Mouse (Mus musculus) E14TG2a.4 (cell line): ENCODE data around the gene Hist1h4d.
A peak's percentile ranks its signal among the peaks of the same experiment; 100 is the strongest.
"Not testable (repeated sequence)": the region's sequence is repeated elsewhere in the genome, so short reads cannot be mapped to it uniquely, and the experiment has no call there.

Experiments used
- H3K27me3 ChIP-seq: 2 replicates; pipeline ENCODE4 v1.6.1; 2014; ENCODE audit warnings: low read length, control low read depth; ENCODE audit not compliant: insufficient read depth
- H3K36me3 ChIP-seq: 2 replicates; pipeline ENCODE4 v1.6.1; 2014; ENCODE audit warnings: low read length, control low read depth; ENCODE audit not compliant: insufficient read depth
- H3K4me1 ChIP-seq: replicated peaks from 2 replicates; pipeline ENCODE4 v1.6.1; 2014; ENCODE audit warnings: low read depth, low read length, control low read depth
- H3K4me3 ChIP-seq: replicated peaks from 2 replicates; pipeline ENCODE4 v1.5.1; 2014; ENCODE audit warnings: mild to moderate bottlenecking, low read length
- H3K9me3 ChIP-seq: 2 replicates; pipeline ENCODE4 v1.6.1; 2014; ENCODE audit warnings: low read length, control low read depth
- CTCF ChIP-seq: conservative IDR thresholded peaks from 2 replicates; pipeline ENCODE4 v1.5.1; 2014; ENCODE audit warnings: low read length
- NANOG ChIP-seq: IDR thresholded peaks from 2 replicates; pipeline ENCODE4 v1.6.1; 2014; ENCODE audit warnings: borderline replicate concordance, low read length, mixed read lengths
- POU5F1 ChIP-seq: IDR thresholded peaks from 2 replicates; pipeline ENCODE4 v1.6.1; 2014; ENCODE audit warnings: low read length, borderline replicate concordance

Gene Hist1h4d

DNA sequence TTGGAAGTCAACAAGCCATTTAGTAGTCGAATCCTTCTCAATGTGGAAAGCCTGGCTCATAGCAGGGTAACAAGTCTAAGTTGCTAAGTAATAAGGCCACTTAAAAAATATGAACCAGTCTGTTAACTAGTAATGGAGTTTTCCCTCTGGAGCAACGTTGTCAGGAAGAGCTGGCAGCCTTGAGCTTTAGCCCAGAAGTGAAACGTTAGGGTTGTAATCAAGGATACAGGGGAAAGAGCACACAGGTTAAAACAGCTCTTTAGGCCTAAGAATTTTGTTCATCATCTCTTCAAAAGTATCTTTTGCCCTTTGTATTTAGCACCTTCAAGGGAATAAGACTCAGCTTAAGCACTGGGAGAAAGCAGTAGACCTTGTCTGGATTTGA lies 30.6 kb upstream of the Hist1h4d start:
- no peaks in the 10 kb centered on the region for H3K36me3 ChIP-seq
- H3K9me3 ChIP-seq, result no peaks in the 10 kb centered on the region
- no peak for TF ChIP-seq NANOG
- no peak for TF ChIP-seq CTCF
- TF ChIP-seq POU5F1, result no peak
- H3K4me3 ChIP-seq, result peak overlapping the region; percentile 75
- peaks cover 29% of the 10 kb centered on the region for H3K4me1 ChIP-seq
- H3K27me3 ChIP-seq, result no peaks in the 10 kb centered on the region

DNA sequence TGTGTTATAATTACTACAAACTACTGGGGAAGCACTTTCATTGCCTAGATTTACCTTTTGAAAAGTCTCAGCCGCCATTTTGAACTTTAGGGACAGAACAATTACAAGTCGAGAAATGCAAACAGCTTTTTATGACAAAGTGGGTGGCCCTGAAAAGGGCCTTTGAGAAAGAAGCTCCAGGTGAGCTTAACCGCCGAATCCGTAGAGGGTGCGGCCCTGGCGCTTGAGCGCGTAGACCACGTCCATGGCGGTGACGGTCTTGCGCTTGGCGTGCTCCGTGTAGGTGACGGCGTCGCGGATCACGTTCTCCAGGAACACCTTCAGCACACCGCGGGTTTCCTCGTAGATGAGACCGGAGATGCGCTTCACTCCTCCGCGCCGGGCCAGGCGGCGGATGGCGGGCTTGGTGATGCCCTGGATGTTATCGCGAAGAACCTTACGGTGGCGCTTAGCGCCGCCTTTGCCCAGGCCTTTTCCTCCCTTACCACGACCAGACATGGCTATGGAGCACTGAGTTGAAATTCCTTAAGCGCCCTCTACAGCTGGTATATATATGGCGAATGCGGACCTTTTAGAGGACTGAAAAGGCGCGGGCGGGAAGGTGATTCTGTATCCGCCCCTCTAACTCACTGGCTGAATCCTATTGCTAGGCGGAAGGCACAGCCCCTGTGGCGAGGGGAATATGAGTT lies 30.1 kb upstream of the Hist1h4d start, which contains the start of gene Hist1h4f:
Hist1h4f (minus strand) TSS at position 503 of the 689 bp plus-strand sequence.
- H3K4me3 ChIP-seq, result peak within 1 kb of the TSS; percentile 75
- H3K9me3 ChIP-seq, H3K36me3 ChIP-seq: not testable (repeated sequence)

DNA sequence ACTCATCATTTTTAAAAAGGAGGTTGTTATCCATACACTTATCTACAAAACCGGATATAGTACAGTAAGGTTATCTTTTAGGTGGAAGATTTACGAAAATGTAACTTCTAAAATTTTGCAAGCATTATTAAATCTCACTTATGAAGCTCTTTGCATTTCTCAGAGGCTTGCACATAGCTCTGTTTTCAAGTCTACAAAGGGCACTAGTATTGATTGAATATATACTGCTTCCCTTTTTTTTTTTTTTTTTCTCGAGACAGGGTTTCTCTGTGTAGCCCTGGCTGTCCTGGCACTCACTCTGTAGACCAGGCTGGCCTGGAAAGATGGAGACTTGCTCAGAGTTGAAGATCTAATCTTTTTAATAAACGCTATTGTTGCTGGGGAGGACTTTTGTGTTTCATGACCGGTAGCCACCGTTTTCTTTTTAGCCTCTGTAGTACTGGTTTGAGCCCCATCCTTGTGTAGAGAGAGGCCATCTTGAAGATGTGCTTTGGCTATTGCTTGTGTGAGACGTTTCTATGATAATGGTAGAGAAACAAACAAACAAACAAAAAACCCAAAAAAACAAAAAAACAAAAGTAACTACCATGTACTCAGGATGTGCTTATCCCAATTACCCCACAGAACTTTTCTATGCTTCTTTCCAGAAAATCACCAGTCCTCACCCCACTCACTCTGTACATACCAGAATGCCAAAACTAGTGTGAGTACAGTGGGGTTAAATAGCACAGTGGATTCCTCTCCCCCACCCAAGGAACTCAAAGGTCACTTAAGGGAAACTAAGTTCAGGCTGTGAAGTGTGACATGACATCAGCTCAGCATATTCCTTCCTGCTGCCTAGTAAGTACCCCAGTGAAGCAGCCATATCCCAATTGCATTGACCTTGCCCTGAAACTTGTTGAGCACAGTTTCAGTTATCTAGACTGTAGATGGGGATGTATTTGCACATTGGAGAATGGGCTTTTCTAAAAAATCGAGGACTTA lies 29.2 kb upstream of the Hist1h4d start:
- TF ChIP-seq NANOG (no peak), CTCF (no peak), POU5F1 (no peak)

More for the DNA sequence above, 30.1 kb upstream of the Hist1h4d start, which contains the start of gene Hist1h4f:
- H3K27me3 ChIP-seq, result not testable (repeated sequence)
- peaks cover 26% of the 10 kb centered on the region for H3K4me1 ChIP-seq

DNA sequence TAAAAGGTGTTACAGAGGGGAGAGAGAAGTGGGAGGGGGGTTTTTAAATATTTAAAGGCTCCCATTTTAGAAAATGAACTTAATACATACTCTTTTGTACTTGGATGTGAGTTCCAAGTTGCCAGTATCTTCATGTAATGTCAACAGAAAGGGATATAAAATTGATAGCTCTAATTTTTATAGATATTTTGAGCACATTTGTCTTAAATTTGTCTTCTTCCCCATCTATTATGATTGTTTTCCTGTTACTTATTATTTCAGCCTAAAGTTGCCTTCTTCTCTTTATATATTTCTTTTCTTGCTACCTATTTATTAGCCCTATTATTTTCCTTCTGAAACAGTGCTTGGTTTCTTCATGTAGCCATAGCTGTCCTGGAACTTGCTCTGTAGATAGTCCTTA lies 28.4 kb upstream of the Hist1h4d start, which contains the start of gene Hist1h1d:
Hist1h1d (plus strand) TSS at position 301 of the 400 bp plus-strand sequence.
- Histone ChIP-seq H3K9me3 (no peaks in the 10 kb centered on the region), H3K4me1 (peaks cover 30% of the 10 kb centered on the region), H3K36me3 (no peaks in the 10 kb centered on the region), H3K4me3 (peak within 1 kb of the TSS; percentile 75), H3K27me3 (no peaks in the 10 kb centered on the region)
- TF ChIP-seq CTCF, result no peak
- no peak for TF ChIP-seq POU5F1
- no peak for TF ChIP-seq NANOG

More for the DNA sequence above, 29.2 kb upstream of the Hist1h4d start:
- H3K36me3 ChIP-seq, result no peaks in the 10 kb centered on the region
- H3K9me3 ChIP-seq, result no peaks in the 10 kb centered on the region
- no peaks in the 10 kb centered on the region for H3K27me3 ChIP-seq
- H3K4me3 ChIP-seq, result peak overlapping the region; percentile 75
- peaks cover 27% of the 10 kb centered on the region for H3K4me1 ChIP-seq

DNA sequence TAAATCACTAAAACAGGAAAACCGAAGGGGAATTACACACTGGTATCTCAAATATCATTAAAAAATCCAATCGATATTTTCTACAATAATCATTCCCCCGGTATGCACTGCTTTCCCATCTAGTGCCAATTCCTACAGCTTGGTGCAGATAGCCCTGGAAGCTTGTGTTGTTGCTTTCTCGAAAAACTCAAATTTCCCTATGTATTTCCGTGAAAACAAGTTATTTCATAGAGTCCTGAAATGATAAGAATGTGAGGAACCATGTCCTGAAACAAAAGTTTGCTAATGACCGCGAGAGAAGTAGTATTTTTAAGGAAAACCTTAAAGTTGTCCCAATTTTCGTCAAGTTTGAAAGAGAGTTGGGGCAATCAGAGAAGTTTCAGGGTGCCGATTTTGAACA lies 27.0 kb upstream of the Hist1h4d start:
- Histone ChIP-seq H3K27me3 (no peaks in the 10 kb centered on the region), H3K4me3 (peak overlapping the region; percentile 78), H3K4me1 (peaks cover 30% of the 10 kb centered on the region), H3K36me3 (no peaks in the 10 kb centered on the region), H3K9me3 (no peaks in the 10 kb centered on the region)
- TF ChIP-seq CTCF, result no peak
- TF ChIP-seq POU5F1, result no peak
- no peak for TF ChIP-seq NANOG

DNA sequence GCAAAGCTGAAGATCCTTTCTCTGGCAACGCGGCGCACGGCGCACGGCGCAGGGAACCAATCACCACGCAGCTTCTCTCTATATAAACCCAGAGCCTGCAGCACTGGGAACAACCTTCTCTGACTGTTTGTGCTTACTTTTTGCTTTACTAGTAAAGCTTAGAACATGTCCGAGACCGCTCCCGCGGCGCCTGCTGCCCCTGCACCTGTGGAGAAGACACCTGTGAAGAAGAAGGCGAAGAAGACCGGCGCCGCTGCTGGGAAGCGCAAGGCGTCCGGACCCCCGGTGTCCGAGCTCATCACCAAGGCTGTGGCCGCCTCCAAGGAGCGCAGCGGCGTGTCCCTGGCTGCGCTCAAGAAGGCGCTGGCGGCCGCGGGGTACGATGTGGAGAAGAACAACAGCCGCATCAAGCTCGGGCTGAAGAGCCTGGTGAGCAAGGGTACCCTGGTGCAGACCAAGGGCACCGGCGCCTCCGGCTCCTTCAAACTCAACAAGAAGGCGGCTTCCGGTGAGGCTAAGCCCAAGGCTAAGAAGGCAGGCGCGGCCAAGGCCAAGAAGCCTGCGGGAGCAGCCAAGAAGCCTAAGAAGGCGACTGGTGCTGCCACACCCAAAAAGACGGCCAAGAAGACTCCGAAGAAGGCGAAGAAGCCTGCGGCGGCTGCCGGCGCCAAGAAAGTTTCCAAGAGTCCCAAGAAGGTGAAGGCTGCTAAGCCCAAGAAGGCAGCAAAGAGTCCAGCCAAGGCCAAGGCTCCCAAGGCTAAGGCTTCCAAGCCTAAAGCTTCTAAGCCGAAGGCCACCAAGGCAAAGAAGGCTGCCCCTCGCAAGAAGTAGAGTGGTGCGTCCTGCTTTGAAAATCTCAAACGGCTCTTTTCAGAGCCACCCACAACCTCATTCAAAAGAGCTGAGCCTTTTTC lies 26.2 kb upstream of the Hist1h4d start:
- Histone ChIP-seq H3K36me3 (no peaks in the 10 kb centered on the region), H3K9me3 (no peaks in the 10 kb centered on the region), H3K4me3 (peak overlapping the region; percentile 78), H3K27me3 (no peaks in the 10 kb centered on the region), H3K4me1 (peaks cover 29% of the 10 kb centered on the region)
- TF ChIP-seq POU5F1, result no peak
- TF ChIP-seq CTCF, result no peak
- no peak for TF ChIP-seq NANOG

DNA sequence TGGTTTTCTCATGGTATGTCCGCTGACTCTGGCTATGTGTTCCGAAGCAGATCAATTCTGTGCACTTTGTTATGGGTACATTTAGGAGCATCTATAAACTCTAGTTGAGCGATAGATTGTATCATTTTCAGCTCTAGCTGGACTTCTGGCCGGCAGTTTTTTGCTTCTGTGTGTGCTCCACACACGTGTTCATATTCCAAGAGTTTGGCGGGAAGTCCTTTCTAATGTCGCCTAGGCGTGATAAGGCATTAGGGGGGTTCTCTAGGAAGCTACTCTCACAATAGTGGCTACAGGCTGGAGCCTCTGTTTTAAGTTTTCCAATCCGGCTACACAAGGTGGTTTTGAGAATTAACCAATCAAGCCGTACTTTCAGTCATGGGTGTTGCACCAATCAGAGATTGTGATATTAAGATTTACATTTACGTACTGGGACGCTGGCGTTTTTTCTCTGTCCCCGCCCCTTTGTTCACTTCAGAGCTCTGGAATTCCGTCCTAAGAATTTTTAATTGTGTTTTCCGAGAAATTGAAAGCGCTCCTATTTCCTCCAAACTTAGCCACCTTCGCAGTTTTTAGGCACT lies 25.5 kb upstream of the Hist1h4d start:
- Histone ChIP-seq H3K27me3 (no peaks in the 10 kb centered on the region), H3K4me3 (peak overlapping the region; percentile 78), H3K36me3 (no peaks in the 10 kb centered on the region), H3K4me1 (peaks cover 28% of the 10 kb centered on the region), H3K9me3 (no peaks in the 10 kb centered on the region)
- no peak for TF ChIP-seq CTCF
